Mouse (Mus musculus): ENCODE results near the gene Larp6. TPM values are rescaled to one million over a fixed set of nuclear protein-coding genes. Genes with fewer than 3 reads are reported as not detected.

The Larp6 gene
- polyA plus RNA-seq, 1 experiment from 2014 or later, result 3.4 TPM

- 55% methylated on average over 5 of the region's 5 CpGs for WGBS
- Histone ChIP-seq H3K4me1 (peaks cover 18% of the 10 kb centered on the region), H3K27ac (no peak overlapping the region), H3K9ac (no peak overlapping the region), H3K4me3 (no peak overlapping the region), H3K27me3 (peaks cover 19% of the 10 kb centered on the region; the same call in 1 of the 2 replicates), H3K9me3 (no peaks in the 10 kb centered on the region), H3K4me2 (replicated peaks) (no peak overlapping the region), H3K36me3 (0 out of 2 replicates have a peak, but pooled peaks cover 3% of the 10 kb centered on the region)
- ATAC-seq (ENCODE audit: low FRiP score, low read depth), result no peak
These were observed 3.0 kb downstream of the Larp6 start for GRCm38 (mm10) chr9:60715828-60716227.

DNA sequence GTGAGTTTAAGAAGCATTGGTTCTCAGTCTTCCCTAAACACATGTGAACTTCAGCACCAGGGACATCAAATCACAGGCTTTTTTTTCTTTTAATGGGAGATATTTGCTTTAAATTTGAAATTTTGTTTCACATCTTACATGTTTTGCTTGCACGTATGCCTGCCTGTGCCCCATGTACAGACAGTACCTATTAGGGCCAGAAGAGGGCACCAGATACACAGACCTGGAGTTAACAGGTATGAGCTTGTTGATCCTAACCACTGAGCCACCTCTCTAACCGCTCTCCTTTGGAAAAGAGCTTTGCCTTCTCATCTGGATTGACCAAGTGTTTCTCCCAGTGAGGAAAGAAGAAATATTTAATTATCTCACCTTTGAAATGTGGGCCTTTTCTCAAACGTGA lies 5.5 kb downstream of the Larp6 start:
- Histone ChIP-seq H3K4me1 (peaks cover 7% of the 10 kb centered on the region), H3K9me3 (no peaks in the 10 kb centered on the region), H3K27ac (no peak overlapping the region), H3K4me2 (replicated peaks) (no peak overlapping the region), H3K27me3 (peaks cover 15% of the 10 kb centered on the region; the same call in 1 of the 2 replicates), H3K9ac (no peak overlapping the region), H3K4me3 (no peak overlapping the region), H3K36me3 (0 out of 2 replicates have a peak, but pooled peaks cover 3% of the 10 kb centered on the region)
- WGBS, result 59% methylated on average over 3 of the region's 3 CpGs
- ATAC-seq (ENCODE audit: low FRiP score, low read depth), result no peak

- Histone ChIP-seq H3K4me2 (replicated peaks) (no peak overlapping the region), H3K9me3 (no peaks in the 10 kb centered on the region), H3K9ac (no peak overlapping the region), H3K27me3 (0 out of 2 replicates have a peak, but pooled peaks cover 2% of the 10 kb centered on the region), H3K4me3 (no peak overlapping the region), H3K27ac (no peak overlapping the region), H3K36me3 (0 out of 2 replicates have a peak, but pooled peaks cover 3% of the 10 kb centered on the region), H3K4me1 (no peaks in the 10 kb centered on the region)
- ATAC-seq (ENCODE audit: low FRiP score, low read depth), result no peak
- 75% methylated on average over 3 of the region's 3 CpGs for WGBS
These were observed 6.9 kb downstream of the Larp6 start for GRCm38 (mm10) chr9:60719687-60720086.

DNA sequence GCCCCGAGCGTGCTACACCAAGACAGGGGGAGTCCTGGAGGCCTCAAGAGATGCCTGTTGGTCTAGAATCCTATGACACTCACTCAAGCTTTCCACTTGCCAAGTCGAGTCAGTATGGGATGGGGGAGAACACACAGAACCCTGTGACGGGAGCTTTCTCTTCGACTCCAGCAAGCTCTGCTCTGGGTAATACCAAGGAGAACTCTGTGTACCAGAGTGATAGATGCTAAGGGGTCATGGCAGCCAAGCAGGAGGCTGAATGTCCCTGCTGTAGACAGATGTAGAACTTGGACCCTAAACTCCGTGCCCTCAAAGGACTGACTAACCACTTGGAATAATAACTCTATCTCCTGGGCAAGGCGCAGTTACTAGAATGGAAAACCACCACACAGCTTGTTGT lies 12.2 kb downstream of the Larp6 start:
- WGBS, result 89% methylated on average over 7 of the region's 7 CpGs
- H3K27me3 ChIP-seq, result no peaks in the 10 kb centered on the region
- H3K27ac ChIP-seq, result no peak overlapping the region
- H3K9me3 ChIP-seq, result no peaks in the 10 kb centered on the region
- no peak overlapping the region for H3K9ac ChIP-seq
- H3K4me1 ChIP-seq, result no peaks in the 10 kb centered on the region
- no peak overlapping the region for H3K4me2 ChIP-seq (replicated peaks)
- H3K4me3 ChIP-seq, result no peak overlapping the region
- peaks cover 6% of the 10 kb centered on the region; the same call in 1 of the 2 replicates for H3K36me3 ChIP-seq
- ATAC-seq (ENCODE audit: low FRiP score, low read depth), result no peak

DNA sequence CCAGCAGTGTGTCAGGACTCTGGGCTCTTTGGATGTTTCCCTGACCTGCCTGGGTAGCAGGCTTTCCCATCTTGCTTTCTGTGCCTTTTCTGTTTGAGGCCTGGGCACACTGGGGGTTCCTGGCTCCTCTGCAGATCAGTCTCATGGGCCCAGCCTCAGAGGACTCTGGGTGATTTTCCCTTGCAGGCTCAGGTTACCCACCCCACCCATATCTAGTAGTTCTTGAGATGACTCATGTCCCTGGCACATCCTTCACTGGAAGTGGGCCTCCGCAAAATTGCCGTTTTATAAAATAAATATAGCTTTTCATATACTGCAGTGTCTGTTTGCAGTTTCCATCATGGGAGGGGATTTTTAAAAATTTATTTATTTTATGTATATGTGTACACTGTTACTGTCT lies 21.5 kb downstream of the Larp6 start:
- no peaks in the 10 kb centered on the region for H3K9me3 ChIP-seq
- WGBS, result 94% methylated on average over 2 of the region's 2 CpGs
- H3K4me3 ChIP-seq, result no peak overlapping the region
- no peak for ATAC-seq (ENCODE audit: low FRiP score, low read depth)
- no peak overlapping the region for H3K4me2 ChIP-seq (replicated peaks)
- H3K4me1 ChIP-seq, result no peaks in the 10 kb centered on the region
- H3K27ac ChIP-seq, result no peak overlapping the region
- no peak overlapping the region for H3K9ac ChIP-seq
- H3K27me3 ChIP-seq, result no peaks in the 10 kb centered on the region
- H3K36me3 ChIP-seq, result peaks cover 18% of the 10 kb centered on the region

DNA sequence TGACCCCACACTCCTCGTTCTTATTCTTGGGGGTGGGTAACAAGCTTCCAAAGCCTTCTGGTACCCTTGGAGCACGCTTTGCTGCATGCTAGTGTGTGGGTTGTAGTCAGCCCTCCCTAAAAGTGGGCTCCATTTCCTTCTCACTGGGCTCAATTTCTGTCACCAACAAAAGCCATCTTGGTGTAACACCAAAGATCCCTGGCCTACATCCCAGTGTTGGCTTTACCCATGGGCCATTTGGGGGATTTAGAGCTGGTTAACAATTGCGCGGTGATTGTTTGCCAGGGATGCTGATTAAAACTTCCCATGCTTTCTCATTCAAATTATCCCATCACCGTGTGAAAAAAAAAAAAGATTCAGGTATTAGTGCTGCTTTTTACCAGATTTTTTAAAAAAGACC lies 26.3 kb downstream of the Larp6 start:
- no peaks in the 10 kb centered on the region for H3K9me3 ChIP-seq
- no peak overlapping the region for H3K27ac ChIP-seq
- H3K27me3 ChIP-seq, result 0 out of 2 replicates have a peak, but pooled peaks cover 4% of the 10 kb centered on the region
- no peak for ATAC-seq (ENCODE audit: low FRiP score, low read depth)
- H3K4me3 ChIP-seq, result no peak overlapping the region
- H3K36me3 ChIP-seq, result peaks cover 18% of the 10 kb centered on the region
- 92% methylated on average over 5 of the region's 5 CpGs for whole genome bisulfite sequencing
- no peak overlapping the region for H3K9ac ChIP-seq
- no peak overlapping the region for H3K4me2 ChIP-seq (replicated peaks)
- peaks cover 12% of the 10 kb centered on the region; the same call in 1 of the 2 replicates for H3K4me1 ChIP-seq

GRCm38 (mm10) chr9:60741436-60741835 lies 28.6 kb downstream of the Larp6 start:
- H3K9me3 ChIP-seq, result no peaks in the 10 kb centered on the region
- no peak overlapping the region for H3K9ac ChIP-seq
- peaks cover 12% of the 10 kb centered on the region; the same call in 1 of the 2 replicates for H3K4me1 ChIP-seq
- H3K4me3 ChIP-seq, result no peak overlapping the region
- peaks cover 18% of the 10 kb centered on the region for H3K36me3 ChIP-seq
- no peak overlapping the region for H3K27ac ChIP-seq
- H3K27me3 ChIP-seq, result peaks cover 8% of the 10 kb centered on the region
- no peak overlapping the region for H3K4me2 ChIP-seq (replicated peaks)
- 60% methylated on average over 10 of the region's 10 CpGs for WGBS
- ATAC-seq (ENCODE audit: low FRiP score, low read depth), result no peak

DNA sequence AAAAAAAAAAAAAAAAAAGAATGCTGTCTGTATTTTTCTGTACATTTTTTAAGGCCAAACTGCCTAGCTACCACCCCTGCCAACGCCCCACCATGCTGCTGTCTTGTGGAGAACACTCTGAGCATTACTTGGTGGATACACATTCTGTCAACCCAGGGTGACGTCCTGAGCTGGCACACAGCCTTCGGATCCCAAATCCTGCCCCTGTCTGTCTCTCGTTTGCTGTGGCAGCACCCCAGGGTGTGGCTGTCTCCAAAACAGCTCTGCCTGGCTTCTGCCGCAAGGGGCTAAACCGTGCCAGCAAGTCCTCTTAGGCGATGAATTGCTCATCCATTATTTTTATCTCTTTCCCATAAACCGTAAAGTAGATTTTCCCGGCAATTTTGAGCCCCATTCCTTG lies 29.7 kb downstream of the Larp6 start:
- no peaks in the 10 kb centered on the region for H3K9me3 ChIP-seq
- H3K4me3 ChIP-seq, result no peak overlapping the region
- ATAC-seq (ENCODE audit: low FRiP score, low read depth), result no peak
- peaks cover 10% of the 10 kb centered on the region for H3K36me3 ChIP-seq
- peaks cover 8% of the 10 kb centered on the region for H3K27me3 ChIP-seq
- peaks cover 12% of the 10 kb centered on the region; the same call in 1 of the 2 replicates for H3K4me1 ChIP-seq
- WGBS, result 66% methylated on average over 9 of the region's 9 CpGs
- no peak overlapping the region for H3K4me2 ChIP-seq (replicated peaks)
- H3K27ac ChIP-seq, result no peak overlapping the region
- no peak overlapping the region for H3K9ac ChIP-seq

DNA sequence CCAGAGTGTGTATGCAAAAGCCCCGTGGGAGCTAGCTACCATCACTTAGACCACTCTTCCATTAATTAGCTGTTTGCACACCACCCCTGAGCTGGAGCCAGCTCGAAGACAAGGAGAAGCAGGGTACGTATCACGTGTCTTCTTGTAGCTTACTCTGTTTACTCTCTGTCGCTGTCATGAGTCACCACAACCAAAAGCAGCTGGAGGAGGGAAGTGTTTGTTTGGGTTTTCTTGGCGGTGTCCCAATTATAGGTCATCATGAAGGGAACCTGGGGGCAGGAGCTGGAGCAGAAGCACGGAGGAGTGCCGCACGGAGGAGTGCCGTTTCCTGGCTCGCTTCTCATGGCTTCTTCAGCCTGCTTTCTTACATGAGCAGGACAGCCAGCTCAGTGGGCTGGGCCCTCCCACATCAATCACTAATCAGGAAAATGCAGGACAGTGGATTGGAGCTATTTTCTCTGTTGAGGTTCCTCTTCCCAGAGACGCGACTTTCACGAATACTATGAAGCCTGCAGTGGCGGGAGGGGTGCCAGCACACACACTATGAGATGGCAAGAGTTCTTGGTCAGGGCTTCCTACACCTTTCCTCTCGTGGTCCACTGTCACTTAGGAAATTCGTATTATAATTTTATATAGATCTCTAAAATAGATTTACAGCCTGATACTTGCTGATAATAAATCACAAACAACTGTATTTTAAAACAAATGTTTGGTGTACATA lies 30.6 kb downstream of the Larp6 start:
- no peak for ATAC-seq (ENCODE audit: low FRiP score, low read depth)
- peaks cover 12% of the 10 kb centered on the region; the same call in 1 of the 2 replicates for H3K4me1 ChIP-seq
- 38% methylated on average over 17 of the region's 17 CpGs for WGBS
- H3K9me3 ChIP-seq, result no peaks in the 10 kb centered on the region
- H3K27me3 ChIP-seq, result peaks cover 8% of the 10 kb centered on the region
- H3K4me3 ChIP-seq, result no peak overlapping the region
- H3K27ac ChIP-seq, result no peak overlapping the region
- no peak overlapping the region for H3K9ac ChIP-seq
- peak overlapping the region; percentile 25; the same call in 1 of the 2 replicates for H3K4me2 ChIP-seq (replicated peaks)
- H3K36me3 ChIP-seq, result 0 out of 2 replicates have a peak, but pooled peaks cover 2% of the 10 kb centered on the region

DNA sequence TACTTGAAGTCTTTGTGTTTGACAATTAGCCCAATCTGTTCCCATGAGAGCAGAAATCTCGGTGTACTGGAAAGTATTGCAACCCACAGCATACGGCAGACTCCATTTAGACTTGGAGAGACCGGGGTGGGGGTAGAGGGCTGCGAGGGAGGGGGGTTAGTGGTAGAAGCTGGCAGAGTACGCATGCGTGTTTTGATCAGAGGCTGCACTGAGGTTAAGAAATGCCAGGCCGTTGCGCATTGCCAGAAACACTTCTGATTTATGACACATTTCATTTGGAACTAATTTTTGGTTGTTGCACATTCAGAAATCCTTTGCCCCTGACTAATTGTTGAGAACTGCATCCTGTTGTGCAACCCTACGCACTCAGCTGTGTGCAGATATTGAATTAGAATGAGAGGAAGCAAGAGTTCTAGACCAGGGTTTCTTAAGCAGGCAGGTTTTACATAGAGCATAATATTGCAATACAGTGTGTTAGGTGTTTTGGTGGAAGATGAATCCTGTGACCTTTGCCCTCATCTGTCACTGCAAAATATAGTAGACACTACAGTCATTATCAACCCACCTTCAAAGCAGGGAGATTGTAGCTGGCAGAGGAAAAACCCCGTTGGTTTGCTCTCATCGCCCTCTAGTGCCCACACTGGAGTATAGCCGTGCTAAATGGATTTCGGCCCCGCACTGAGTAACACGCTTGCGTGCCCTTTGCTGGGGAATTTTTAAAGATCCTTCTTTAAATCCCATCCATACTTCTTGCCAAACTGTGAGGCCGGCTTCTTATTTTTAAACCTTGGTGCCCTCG lies 31.6 kb downstream of the Larp6 start:
- Histone ChIP-seq H3K36me3 (no peaks in the 10 kb centered on the region), H3K9me3 (no peaks in the 10 kb centered on the region), H3K4me1 (peaks cover 12% of the 10 kb centered on the region; the same call in 1 of the 2 replicates), H3K27me3 (peaks cover 8% of the 10 kb centered on the region), H3K4me2 (replicated peaks) (no peak overlapping the region), H3K4me3 (no peak overlapping the region), H3K27ac (no peak overlapping the region), H3K9ac (no peak overlapping the region)
- ATAC-seq (ENCODE audit: low FRiP score, low read depth), result no peak
- 44% methylated on average over 18 of the region's 18 CpGs for WGBS

GRCm38 (mm10) chr9:60744971-60745370 lies 32.2 kb downstream of the Larp6 start:
- peaks cover 12% of the 10 kb centered on the region; the same call in 1 of the 2 replicates for H3K4me1 ChIP-seq
- no peak for ATAC-seq (ENCODE audit: low FRiP score, low read depth)
- H3K9ac ChIP-seq, result no peak overlapping the region
- 72% methylated on average over 4 of the region's 4 CpGs for WGBS
- no peak overlapping the region for H3K4me3 ChIP-seq
- H3K4me2 ChIP-seq (replicated peaks), result no peak overlapping the region
- H3K27me3 ChIP-seq, result peaks cover 8% of the 10 kb centered on the region
- H3K27ac ChIP-seq, result no peak overlapping the region
- no peaks in the 10 kb centered on the region for H3K9me3 ChIP-seq
- no peaks in the 10 kb centered on the region for H3K36me3 ChIP-seq

GRCm38 (mm10) chr9:60746561-60746960 lies 33.8 kb downstream of the Larp6 start:
- no peak for ATAC-seq (ENCODE audit: low FRiP score, low read depth)
- H3K36me3 ChIP-seq, result no peaks in the 10 kb centered on the region
- H3K4me2 ChIP-seq (replicated peaks), result no peak overlapping the region
- 34% methylated on average over 6 of the region's 6 CpGs for WGBS
- H3K9ac ChIP-seq, result no peak overlapping the region
- H3K4me3 ChIP-seq, result no peak overlapping the region
- peaks cover 8% of the 10 kb centered on the region for H3K27me3 ChIP-seq
- peaks cover 9% of the 10 kb centered on the region; the same call in 1 of the 2 replicates for H3K4me1 ChIP-seq
- no peak overlapping the region for H3K27ac ChIP-seq
- no peaks in the 10 kb centered on the region for H3K9me3 ChIP-seq

Measured in limb, embryonic 13.5 days (tissue).